Mouse (Mus musculus): ENCODE data around the gene Dnah2. TPM values are rescaled to one million over a fixed set of nuclear protein-coding genes. Genes with fewer than 3 reads are reported as not detected.
A peak's percentile ranks its signal among the peaks of the same experiment; 100 is the strongest.

Dnah2 gene
- polyA plus RNA-seq, 1 experiment from 2014 or later = 1.5 TPM

- Histone ChIP-seq H3K4me2 (ENCODE audit: low read depth, low read length) (peak overlapping the region; percentile 93), H3K4me1 (ENCODE audit: control insufficient read depth, insufficient read depth, low read length) (peaks cover 18% of the 10 kb centered on the region), H3K27me3 (ENCODE audit: control insufficient read depth, insufficient read depth, low read length) (no peaks in the 10 kb centered on the region), H3K9ac (replicated peaks; ENCODE audit: low read length) (peak overlapping the region; percentile 81), H3K36me3 (replicated peaks; ENCODE audit: control insufficient read depth, insufficient read depth, low read depth, low read length) (peaks cover 26% of the 10 kb centered on the region), H3K27ac (replicated peaks; ENCODE audit: low read depth, low read length) (peak overlapping the region; percentile 84), H3K4me3 (ENCODE audit: low read depth, low read length) (peak overlapping the region; percentile 69), H3K9me3 (replicated peaks; ENCODE audit: control insufficient read depth, low read length) (no peaks in the 10 kb centered on the region)
- peak; percentile 89 for DNase-seq (ENCODE audit: low spot score)
- WGBS = under 1% methylated on average over 42 of the region's 46 CpGs
- ATAC-seq (replicated peaks; ENCODE audit: insufficient number of reproducible peaks, low FRiP score, low TSS enrichment, low read depth) = 0 out of 2 replicates have a peak, but pooled peaks have one; percentile 19
Observed at GRCm38 (mm10) chr11:69409378-69410044, 139.4 kb downstream of the Dnah2 start.

GRCm38 (mm10) chr11:69408541-69409377, 140.2 kb downstream of the Dnah2 start:
- Histone ChIP-seq H3K36me3 (replicated peaks; ENCODE audit: control insufficient read depth, insufficient read depth, low read depth, low read length) (peaks cover 32% of the 10 kb centered on the region), H3K4me1 (ENCODE audit: control insufficient read depth, insufficient read depth, low read length) (peaks cover 18% of the 10 kb centered on the region), H3K4me3 (ENCODE audit: low read depth, low read length) (peak overlapping the region; percentile 69), H3K4me2 (ENCODE audit: low read depth, low read length) (peak overlapping the region; percentile 93), H3K9me3 (replicated peaks; ENCODE audit: control insufficient read depth, low read length) (no peaks in the 10 kb centered on the region), H3K27ac (replicated peaks; ENCODE audit: low read depth, low read length) (peak overlapping the region; percentile 84), H3K27me3 (ENCODE audit: control insufficient read depth, insufficient read depth, low read length) (no peaks in the 10 kb centered on the region), H3K9ac (replicated peaks; ENCODE audit: low read length) (peak overlapping the region; percentile 81)
- ATAC-seq (replicated peaks; ENCODE audit: insufficient number of reproducible peaks, low FRiP score, low TSS enrichment, low read depth) (peak; percentile 61), DNase-seq (ENCODE audit: low spot score) (peak; percentile 88)
- 0% methylated on average over 33 of the region's 33 CpGs for WGBS

- peaks cover 38% of the 10 kb centered on the region for H3K36me3 ChIP-seq (replicated peaks; ENCODE audit: control insufficient read depth, insufficient read depth, low read depth, low read length)
- no peaks in the 10 kb centered on the region for H3K9me3 ChIP-seq (replicated peaks; ENCODE audit: control insufficient read depth, low read length)
- H3K27me3 ChIP-seq (ENCODE audit: control insufficient read depth, insufficient read depth, low read length) = no peaks in the 10 kb centered on the region
- H3K4me2 ChIP-seq (ENCODE audit: low read depth, low read length) = no peak overlapping the region
- ATAC-seq (replicated peaks; ENCODE audit: insufficient number of reproducible peaks, low FRiP score, low TSS enrichment, low read depth) = no peak
- H3K4me3 ChIP-seq (ENCODE audit: low read depth, low read length) = no peak overlapping the region
- no peak overlapping the region for H3K27ac ChIP-seq (replicated peaks; ENCODE audit: low read depth, low read length)
- no peak for DNase-seq (ENCODE audit: low spot score)
- no peak overlapping the region for H3K9ac ChIP-seq (replicated peaks; ENCODE audit: low read length)
- WGBS = 89% methylated on average over 4 of the region's 4 CpGs
- H3K4me1 ChIP-seq (ENCODE audit: control insufficient read depth, insufficient read depth, low read length) = peaks cover 13% of the 10 kb centered on the region
Observed at GRCm38 (mm10) chr11:69407724-69408004, 141.2 kb downstream of the Dnah2 start.

- Histone ChIP-seq H3K4me2 (ENCODE audit: low read depth, low read length) (no peak overlapping the region), H3K4me1 (ENCODE audit: control insufficient read depth, insufficient read depth, low read length) (peaks cover 9% of the 10 kb centered on the region), H3K36me3 (replicated peaks; ENCODE audit: control insufficient read depth, insufficient read depth, low read depth, low read length) (peaks cover 38% of the 10 kb centered on the region), H3K4me3 (ENCODE audit: low read depth, low read length) (no peak overlapping the region), H3K9ac (replicated peaks; ENCODE audit: low read length) (no peak overlapping the region), H3K9me3 (replicated peaks; ENCODE audit: control insufficient read depth, low read length) (no peaks in the 10 kb centered on the region), H3K27ac (replicated peaks; ENCODE audit: low read depth, low read length) (no peak overlapping the region), H3K27me3 (ENCODE audit: control insufficient read depth, insufficient read depth, low read length) (no peaks in the 10 kb centered on the region)
- WGBS = 91% methylated on average over 16 of the region's 16 CpGs
- DNase-seq (ENCODE audit: low spot score) (no peak), ATAC-seq (replicated peaks; ENCODE audit: insufficient number of reproducible peaks, low FRiP score, low TSS enrichment, low read depth) (no peak)
Observed at GRCm38 (mm10) chr11:69406867-69407723, 141.8 kb downstream of the Dnah2 start.

- peaks cover 3% of the 10 kb centered on the region; the same call in 1 of the 2 replicates for H3K4me1 ChIP-seq (ENCODE audit: control insufficient read depth, insufficient read depth, low read length)
- no peaks in the 10 kb centered on the region for H3K9me3 ChIP-seq (replicated peaks; ENCODE audit: control insufficient read depth, low read length)
- 86% methylated on average over 19 of the region's 19 CpGs for WGBS
- DNase-seq (ENCODE audit: low spot score) (no peak), ATAC-seq (replicated peaks; ENCODE audit: insufficient number of reproducible peaks, low FRiP score, low TSS enrichment, low read depth) (no peak)
- no peak overlapping the region for H3K27ac ChIP-seq (replicated peaks; ENCODE audit: low read depth, low read length)
- no peak overlapping the region for H3K4me3 ChIP-seq (ENCODE audit: low read depth, low read length)
- H3K9ac ChIP-seq (replicated peaks; ENCODE audit: low read length) = no peak overlapping the region
- H3K36me3 ChIP-seq (replicated peaks; ENCODE audit: control insufficient read depth, insufficient read depth, low read depth, low read length) = peaks cover 43% of the 10 kb centered on the region
- H3K4me2 ChIP-seq (ENCODE audit: low read depth, low read length) = no peak overlapping the region
- no peaks in the 10 kb centered on the region for H3K27me3 ChIP-seq (ENCODE audit: control insufficient read depth, insufficient read depth, low read length)
Observed at GRCm38 (mm10) chr11:69406282-69406681, 142.6 kb downstream of the Dnah2 start.

- no peak overlapping the region for H3K4me2 ChIP-seq (ENCODE audit: low read depth, low read length)
- 91% methylated on average over 24 of the region's 24 CpGs for WGBS
- DNase-seq (ENCODE audit: low spot score) (no peak), ATAC-seq (replicated peaks; ENCODE audit: insufficient number of reproducible peaks, low FRiP score, low TSS enrichment, low read depth) (no peak)
- no peak overlapping the region; the same call in 1 of the 2 replicates for H3K4me3 ChIP-seq (ENCODE audit: low read depth, low read length)
- no peaks in the 10 kb centered on the region for H3K9me3 ChIP-seq (replicated peaks; ENCODE audit: control insufficient read depth, low read length)
- no peak overlapping the region; the same call in 1 of the 2 replicates for H3K9ac ChIP-seq (replicated peaks; ENCODE audit: low read length)
- no peak overlapping the region for H3K27ac ChIP-seq (replicated peaks; ENCODE audit: low read depth, low read length)
- peaks cover 43% of the 10 kb centered on the region for H3K36me3 ChIP-seq (replicated peaks; ENCODE audit: control insufficient read depth, insufficient read depth, low read depth, low read length)
- H3K4me1 ChIP-seq (ENCODE audit: control insufficient read depth, insufficient read depth, low read length) = peaks cover 3% of the 10 kb centered on the region; the same call in 1 of the 2 replicates
- no peaks in the 10 kb centered on the region for H3K27me3 ChIP-seq (ENCODE audit: control insufficient read depth, insufficient read depth, low read length)
Observed at GRCm38 (mm10) chr11:69405397-69406200, 143.3 kb downstream of the Dnah2 start.

GRCm38 (mm10) chr11:69404595-69405396, 144.1 kb downstream of the Dnah2 start:
- Histone ChIP-seq H3K4me1 (ENCODE audit: control insufficient read depth, insufficient read depth, low read length) (peaks cover 3% of the 10 kb centered on the region; the same call in 1 of the 2 replicates), H3K4me3 (ENCODE audit: low read depth, low read length) (no peak overlapping the region), H3K9ac (replicated peaks; ENCODE audit: low read length) (no peak overlapping the region), H3K27ac (replicated peaks; ENCODE audit: low read depth, low read length) (no peak overlapping the region), H3K4me2 (ENCODE audit: low read depth, low read length) (no peak overlapping the region), H3K27me3 (ENCODE audit: control insufficient read depth, insufficient read depth, low read length) (no peaks in the 10 kb centered on the region), H3K36me3 (replicated peaks; ENCODE audit: control insufficient read depth, insufficient read depth, low read depth, low read length) (peaks cover 43% of the 10 kb centered on the region), H3K9me3 (replicated peaks; ENCODE audit: control insufficient read depth, low read length) (no peaks in the 10 kb centered on the region)
- ATAC-seq (replicated peaks; ENCODE audit: insufficient number of reproducible peaks, low FRiP score, low TSS enrichment, low read depth) (no peak), DNase-seq (ENCODE audit: low spot score) (no peak)
- 95% methylated on average over 22 of the region's 24 CpGs for WGBS

All from embryonic facial prominence, embryonic 11.5 days (tissue).